Mouse (Mus musculus) adrenal gland, adult 2 months (tissue): ENCODE measurements around the gene Thsd4. TPM values are rescaled to one million over a fixed set of nuclear protein-coding genes. Genes with fewer than 3 reads are reported as not detected.
A peak's percentile ranks its signal among the peaks of the same experiment; 100 is the strongest.

Experiments used
- DNase-seq: peaks from one replicate; pipeline ENCODE4 v3.0.0; 2021
- polyA plus RNA-seq: library from polyadenylated mRNA; depleted of rRNA; stranded (reverse); fragments of >200 nt; gene quantifications from 2 replicates; pipeline ENCODE4 v1.2.3, GENCODE M21; 2012
- total RNA-seq, 2 experiments: library from RNA; stranded (reverse); gene quantifications; 2 replicates each; pipeline ENCODE4 v1.2.3; 2021

Gene Thsd4
- total and polyA plus RNA-seq, 3 experiments = 2.4 to 5.0 (median 3.7) TPM

GRCm38 (mm10) chr9:60381010-60381409, 140.8 kb downstream of the Thsd4 start:
- no peak for DNase-seq

- DNase-seq = no peak
These were observed 141.3 kb downstream of the Thsd4 start for GRCm38 (mm10) chr9:60380550-60380949.

- DNase-seq = no peak
These were observed 143.6 kb downstream of the Thsd4 start for GRCm38 (mm10) chr9:60378235-60378634.

- DNase-seq = no peak
These were observed 148.6 kb downstream of the Thsd4 start for GRCm38 (mm10) chr9:60373161-60373737.

- no peak for DNase-seq
These were observed 153.3 kb downstream of the Thsd4 start for GRCm38 (mm10) chr9:60368516-60368915.

GRCm38 (mm10) chr9:60367617-60368305, 154.1 kb downstream of the Thsd4 start:
- no peak for DNase-seq

- DNase-seq = no peak
These were observed 157.6 kb downstream of the Thsd4 start for GRCm38 (mm10) chr9:60364166-60364781.

GRCm38 (mm10) chr9:60352351-60352750, 169.5 kb downstream of the Thsd4 start:
- no peak for DNase-seq

GRCm38 (mm10) chr9:60351153-60351552, 170.7 kb downstream of the Thsd4 start:
- DNase-seq = no peak

GRCm38 (mm10) chr9:60336147-60336546, 185.7 kb downstream of the Thsd4 start:
- no peak for DNase-seq

- DNase-seq = no peak
These were observed 186.4 kb downstream of the Thsd4 start for GRCm38 (mm10) chr9:60335455-60335854.

GRCm38 (mm10) chr9:60329911-60330310, 191.9 kb downstream of the Thsd4 start:
- DNase-seq = no peak

GRCm38 (mm10) chr9:60324716-60325115, 197.1 kb downstream of the Thsd4 start:
- DNase-seq = peak; percentile 83

GRCm38 (mm10) chr9:60323435-60323834, 198.4 kb downstream of the Thsd4 start:
- no peak for DNase-seq

GRCm38 (mm10) chr9:60317291-60317690, 204.6 kb downstream of the Thsd4 start:
- no peak for DNase-seq

GRCm38 (mm10) chr9:60316510-60316909, 205.3 kb downstream of the Thsd4 start:
- DNase-seq = no peak

GRCm38 (mm10) chr9:60315533-60315932, 206.3 kb downstream of the Thsd4 start:
- no peak for DNase-seq

GRCm38 (mm10) chr9:60313661-60314060, 208.2 kb downstream of the Thsd4 start:
- no peak for DNase-seq

- no peak for DNase-seq
These were observed 209.2 kb downstream of the Thsd4 start for GRCm38 (mm10) chr9:60312670-60313069.

- no peak for DNase-seq
These were observed 210.2 kb downstream of the Thsd4 start for GRCm38 (mm10) chr9:60311594-60312128.

- peak; percentile 40 for DNase-seq
These were observed 211.0 kb downstream of the Thsd4 start for GRCm38 (mm10) chr9:60310741-60311317.

GRCm38 (mm10) chr9:60309786-60310711, 211.8 kb downstream of the Thsd4 start:
- DNase-seq = peak; percentile 82
